Comparison of ENCODE assay signal across 22 mouse cellular contexts in genomic region chr2:155852536-155852935, GRCm38 (mm10). TPM values are rescaled to one million over a fixed set of nuclear protein-coding genes. Genes with fewer than 3 reads are reported as not detected.
DNase-seq lines count a peak whose midpoint lies in the region; ATAC-seq and TF ChIP-seq lines count a peak whose summit lies in the region.
"Had no signal": no experiment of that assay in that cellular context is flagged by ENCODE, and none has a peak within 500 bp of the region (broad histone marks: within the 10 kb centered on the region; RNA-seq: fewer than 3 reads in every experiment).

No protein-coding gene starts in this region.

- no peak overlapping the region for H3K27ac ChIP-seq in intestine, embryonic 14.5 days (ENCODE audit: low read depth)
- H3K27ac ChIP-seq in intestine, postnatal 0 days (ENCODE audit: low read depth, low read length), result no peak overlapping the region
- H3K27ac ChIP-seq in stomach, embryonic 15.5 days, result no peak overlapping the region
- H3K27ac ChIP-seq in stomach, embryonic 16.5 days (ENCODE audit: low read length), result no peak overlapping the region
- no peak overlapping the region for H3K27ac ChIP-seq in stomach, postnatal 0 days (replicated peaks)
- no peak overlapping the region for H3K27ac ChIP-seq in thymus, adult 2 months (ENCODE audit: control insufficient read depth, insufficient read depth, low read length)
- H3K27ac ChIP-seq in heart, embryonic 10.5 days, result no peak overlapping the region

- DNase-seq in intestine, embryonic 14.5 days (ENCODE audit: low spot score), result no peak
- DNase-seq in stomach, postnatal 0 days (ENCODE audit: low spot score), result peak; percentile 53
- no peak for DNase-seq in thymus, adult 2 months
- DNase-seq in spleen, adult 18-20 months, result no peak
- no peak for DNase-seq in heart, embryonic 10.5 days (ENCODE audit: low spot score)
- DNase-seq: adrenal gland, adult 2 months; adrenal gland, adult 8-10 months; adrenal gland, postnatal 10 days; adrenal gland, postnatal 14 days; adrenal gland, postnatal 25 days; adrenal gland, postnatal 36 days; B cell, adult 2 months; cerebellum, adult 11 months; cerebellum, adult 11-12 months had no signal

- H3K9ac ChIP-seq in intestine, embryonic 14.5 days (ENCODE audit: low read length), result no peak overlapping the region
- H3K9ac ChIP-seq in intestine, postnatal 0 days (ENCODE audit: low read depth, low read length), result no peak overlapping the region
- H3K9ac ChIP-seq in stomach, embryonic 15.5 days, result no peak overlapping the region
- H3K9ac ChIP-seq in stomach, embryonic 16.5 days (ENCODE audit: low read length), result no peak overlapping the region
- H3K9ac ChIP-seq in stomach, postnatal 0 days (ENCODE audit: low read length), result no peak overlapping the region

- no peak overlapping the region for H3K4me2 ChIP-seq in intestine, embryonic 14.5 days (ENCODE audit: low read length)
- H3K4me2 ChIP-seq in intestine, postnatal 0 days (replicated peaks; ENCODE audit: low read depth), result no peak overlapping the region
- no peak overlapping the region for H3K4me2 ChIP-seq in stomach, embryonic 15.5 days
- no peak overlapping the region for H3K4me2 ChIP-seq in stomach, embryonic 16.5 days (ENCODE audit: low read depth, low read length)
- no peak overlapping the region for H3K4me2 ChIP-seq in stomach, postnatal 0 days (replicated peaks; ENCODE audit: low read depth)

- H3K4me3 ChIP-seq in intestine, embryonic 14.5 days (ENCODE audit: low read depth, low read length), result no peak overlapping the region
- H3K4me3 ChIP-seq in intestine, postnatal 0 days (ENCODE audit: low read depth, low read length), result no peak overlapping the region
- no peak overlapping the region for H3K4me3 ChIP-seq in stomach, embryonic 15.5 days (replicated peaks)
- H3K4me3 ChIP-seq in stomach, embryonic 16.5 days (replicated peaks; ENCODE audit: low read length), result no peak overlapping the region
- no peak overlapping the region for H3K4me3 ChIP-seq in stomach, postnatal 0 days (ENCODE audit: low read depth, low read length)
- no peak overlapping the region for H3K4me3 ChIP-seq in thymus, adult 2 months (ENCODE audit: control insufficient read depth, insufficient read depth, low read length)
- H3K4me3 ChIP-seq in heart, embryonic 10.5 days, result no peak overlapping the region

- no peaks in the 10 kb centered on the region for H3K27me3 ChIP-seq in intestine, embryonic 14.5 days (replicated peaks; ENCODE audit: control insufficient read depth, insufficient read depth, low read length)
- H3K27me3 ChIP-seq in intestine, postnatal 0 days (replicated peaks; ENCODE audit: control insufficient read depth, insufficient read depth, low read length), result no peaks in the 10 kb centered on the region
- no peaks in the 10 kb centered on the region for H3K27me3 ChIP-seq in stomach, embryonic 15.5 days (replicated peaks)
- no peaks in the 10 kb centered on the region for H3K27me3 ChIP-seq in stomach, embryonic 16.5 days (ENCODE audit: control insufficient read depth, insufficient read depth, low read length)
- no peaks in the 10 kb centered on the region for H3K27me3 ChIP-seq in stomach, postnatal 0 days (ENCODE audit: control insufficient read depth, insufficient read depth, low read length)
- no peaks in the 10 kb centered on the region for H3K27me3 ChIP-seq in thymus, adult 2 months (ENCODE audit: control insufficient read depth, insufficient read depth, low read length)
- no peaks in the 10 kb centered on the region for H3K27me3 ChIP-seq in heart, embryonic 10.5 days (ENCODE audit: insufficient read depth, poor library complexity, severe bottlenecking)
- H3K27me3 ChIP-seq: CH12.LX, Patski had no signal

- TF ChIP-seq POLR2A in thymus, adult 2 months (IDR thresholded peaks at IDR 0.05; ENCODE audit: control insufficient read depth, extremely low read depth, insufficient read depth, low read length, poor library complexity), result no peak

- no peaks in the 10 kb centered on the region for H3K4me1 ChIP-seq in intestine, embryonic 14.5 days (replicated peaks; ENCODE audit: control insufficient read depth, insufficient read depth, low read length)
- no peaks in the 10 kb centered on the region for H3K4me1 ChIP-seq in intestine, postnatal 0 days (replicated peaks; ENCODE audit: control insufficient read depth, insufficient read depth, low read length)
- no peaks in the 10 kb centered on the region for H3K4me1 ChIP-seq in stomach, embryonic 15.5 days
- H3K4me1 ChIP-seq in stomach, embryonic 16.5 days (ENCODE audit: control insufficient read depth, insufficient read depth, low read length), result no peaks in the 10 kb centered on the region
- no peaks in the 10 kb centered on the region for H3K4me1 ChIP-seq in stomach, postnatal 0 days (replicated peaks; ENCODE audit: control insufficient read depth, insufficient read depth)
- no peaks in the 10 kb centered on the region for H3K4me1 ChIP-seq in thymus, adult 2 months (replicated peaks; ENCODE audit: control insufficient read depth, insufficient read depth, low read length)
- no peaks in the 10 kb centered on the region for H3K4me1 ChIP-seq in heart, embryonic 10.5 days

- 0 out of 2 replicates have a peak, but pooled peaks have one; percentile 24 for ATAC-seq in intestine, embryonic 14.5 days (replicated peaks; ENCODE audit: low FRiP score, low TSS enrichment, low read depth)
- no peak for ATAC-seq in intestine, postnatal 0 days
- peak; percentile 65; the same call in 1 of the 2 replicates for ATAC-seq in stomach, embryonic 15.5 days (ENCODE audit: insufficient read depth, low FRiP score, low read depth)
- peak; percentile 76; the same call in 1 of the 2 replicates for ATAC-seq in stomach, embryonic 16.5 days (ENCODE audit: insufficient read depth, low FRiP score)
- peak; percentile 80 for ATAC-seq in stomach, postnatal 0 days (ENCODE audit: low FRiP score, low TSS enrichment)
- ATAC-seq: activated CD4-positive, CD25-positive, alpha-beta regulatory T cell, adult 4 months; CD4-positive, CD25-positive, alpha-beta regulatory T cell, adult 4 months; Patski had no signal

- 76% methylated on average over 5 of the region's 5 CpGs for WGBS in intestine, embryonic 14.5 days
- WGBS in intestine, postnatal 0 days, result 69% methylated on average over 5 of the region's 5 CpGs
- WGBS in stomach, embryonic 15.5 days, result 76% methylated on average over 5 of the region's 5 CpGs
- WGBS in stomach, embryonic 16.5 days, result 73% methylated on average over 5 of the region's 5 CpGs
- WGBS in stomach, postnatal 0 days, result 64% methylated on average over 5 of the region's 5 CpGs
- 94% methylated on average over 5 of the region's 5 CpGs for WGBS in thymus, adult 2 months
- WGBS in heart, embryonic 10.5 days, result 83% methylated on average over 5 of the region's 5 CpGs

- no peak for TF ChIP-seq CTCF in intestine, postnatal 0 days (IDR thresholded peaks at IDR 0.05; ENCODE audit: low read depth)
- TF ChIP-seq CTCF in stomach, postnatal 0 days (IDR thresholded peaks at IDR 0.05; ENCODE audit: low read depth), result no peak
- TF ChIP-seq CTCF in thymus, adult 2 months (IDR thresholded peaks at IDR 0.05; ENCODE audit: borderline replicate concordance, control insufficient read depth, extremely low read depth, insufficient read depth, low read length, poor library complexity), result no peak

- TF ChIP-seq EP300 in stomach, postnatal 0 days (optimal IDR thresholded peaks at IDR 0.05), result no peak

- peaks cover 64% of the 10 kb centered on the region for H3K36me3 ChIP-seq in intestine, embryonic 14.5 days (ENCODE audit: control insufficient read depth, insufficient read depth, low read length)
- H3K36me3 ChIP-seq in intestine, postnatal 0 days (ENCODE audit: control insufficient read depth, insufficient read depth), result peaks cover 68% of the 10 kb centered on the region
- peaks cover 23% of the 10 kb centered on the region; the same call in 1 of the 2 replicates for H3K36me3 ChIP-seq in stomach, embryonic 15.5 days
- peaks cover 3% of the 10 kb centered on the region; the same call in 1 of the 2 replicates for H3K36me3 ChIP-seq in stomach, embryonic 16.5 days (ENCODE audit: control insufficient read depth, insufficient read depth, low read length)
- H3K36me3 ChIP-seq in stomach, postnatal 0 days (ENCODE audit: control insufficient read depth, insufficient read depth, low read length), result peaks cover 11% of the 10 kb centered on the region
- peaks cover 13% of the 10 kb centered on the region; the same call in 1 of the 2 replicates for H3K36me3 ChIP-seq in thymus, adult 2 months (ENCODE audit: control insufficient read depth, insufficient read depth, low read length)
- peaks cover 87% of the 10 kb centered on the region for H3K36me3 ChIP-seq in heart, embryonic 10.5 days

- no peaks in the 10 kb centered on the region for H3K9me3 ChIP-seq in intestine, embryonic 14.5 days (ENCODE audit: control insufficient read depth, low read length)
- no peaks in the 10 kb centered on the region for H3K9me3 ChIP-seq in intestine, postnatal 0 days (ENCODE audit: control insufficient read depth)
- H3K9me3 ChIP-seq in stomach, embryonic 15.5 days, result no peaks in the 10 kb centered on the region
- H3K9me3 ChIP-seq in stomach, embryonic 16.5 days (replicated peaks; ENCODE audit: control insufficient read depth, low read length), result no peaks in the 10 kb centered on the region
- no peaks in the 10 kb centered on the region for H3K9me3 ChIP-seq in stomach, postnatal 0 days (ENCODE audit: control insufficient read depth, low read length)
- no peaks in the 10 kb centered on the region for H3K9me3 ChIP-seq in heart, embryonic 10.5 days
- H3K9me3 ChIP-seq: G1E had no signal

RNA-seq across cellular contexts. Expression of gene Fam83c, which starts 17.9 kb away (rescaled TPM):
- 0.12 and 0.23 TPM in 2 replicates for polyA plus RNA-seq in intestine, embryonic 14.5 days (2014; fragmentation: Nextera tagmentation; extraction: Ambion mirVana)
- polyA plus RNA-seq in intestine, postnatal 0 days (2015; fragmentation: Nextera tagmentation; extraction: Ambion mirVana), result 0.31 and 0.37 TPM in 2 replicates
- polyA plus RNA-seq in stomach, embryonic 15.5 days (2015; fragmentation: Nextera tagmentation; extraction: Ambion mirVana), result 2.4 and 2.8 TPM in 2 replicates
- polyA plus RNA-seq in stomach, embryonic 16.5 days (2015; fragmentation: Nextera tagmentation; extraction: Ambion mirVana), result 5.4 and 5.8 TPM in 2 replicates
- polyA plus RNA-seq in stomach, postnatal 0 days (2015; fragmentation: Nextera tagmentation; extraction: Ambion mirVana), result 2.7 and 4.4 TPM in 2 replicates
- 0.08 and 0.14 TPM in 2 replicates for polyA plus RNA-seq in thymus, adult 2 months (2012; rRNA removed)
- 0.22 and 0.30 TPM in 2 replicates for polyA plus RNA-seq in heart, embryonic 10.5 days (2016; fragmentation: Nextera tagmentation; extraction: Ambion mirVana)
- polyA plus RNA-seq: activated CD4-positive, CD25-positive, alpha-beta regulatory T cell, adult 4 months; CD4-positive, CD25-positive, alpha-beta regulatory T cell, adult 4 months; G1E had no signal

RNA-seq across cellular contexts. Expression of gene Eif6, which starts 25.8 kb away (rescaled TPM):
- 251 and 255 TPM in 2 replicates for polyA plus RNA-seq in intestine, embryonic 14.5 days (2014; fragmentation: Nextera tagmentation; extraction: Ambion mirVana)
- 318 and 321 TPM in 2 replicates for polyA plus RNA-seq in intestine, postnatal 0 days (2015; fragmentation: Nextera tagmentation; extraction: Ambion mirVana)
- polyA plus RNA-seq in stomach, embryonic 15.5 days (2015; fragmentation: Nextera tagmentation; extraction: Ambion mirVana), result 212 and 227 TPM in 2 replicates
- 221 and 238 TPM in 2 replicates for polyA plus RNA-seq in stomach, embryonic 16.5 days (2015; fragmentation: Nextera tagmentation; extraction: Ambion mirVana)
- 310 and 318 TPM in 2 replicates for polyA plus RNA-seq in stomach, postnatal 0 days (2015; fragmentation: Nextera tagmentation; extraction: Ambion mirVana)
- polyA plus RNA-seq in thymus, adult 2 months (2012; rRNA removed), result 169 and 174 TPM in 2 replicates
- polyA plus RNA-seq in heart, embryonic 10.5 days (2016; fragmentation: Nextera tagmentation; extraction: Ambion mirVana), result 170 and 215 TPM in 2 replicates

RNA-seq across cellular contexts. Expression of gene BC029722, which starts 33.3 kb away (rescaled TPM):
- polyA plus RNA-seq in intestine, embryonic 14.5 days (2014; fragmentation: Nextera tagmentation; extraction: Ambion mirVana), result 12.8 and 13.2 TPM in 2 replicates
- 40.0 and 42.3 TPM in 2 replicates for polyA plus RNA-seq in intestine, postnatal 0 days (2015; fragmentation: Nextera tagmentation; extraction: Ambion mirVana)
- 20.8 and 23.9 TPM in 2 replicates for polyA plus RNA-seq in stomach, embryonic 15.5 days (2015; fragmentation: Nextera tagmentation; extraction: Ambion mirVana)
- polyA plus RNA-seq in stomach, embryonic 16.5 days (2015; fragmentation: Nextera tagmentation; extraction: Ambion mirVana), result 22.1 and 25.7 TPM in 2 replicates
- 26.8 and 29.8 TPM in 2 replicates for polyA plus RNA-seq in stomach, postnatal 0 days (2015; fragmentation: Nextera tagmentation; extraction: Ambion mirVana)
- polyA plus RNA-seq in thymus, adult 2 months (2012; rRNA removed), result 37.5 and 40.3 TPM in 2 replicates
- polyA plus RNA-seq in heart, embryonic 10.5 days (2016; fragmentation: Nextera tagmentation; extraction: Ambion mirVana), result 7.9 and 9.5 TPM in 2 replicates
